Mouse (Mus musculus): ENCODE measurements around the gene Rora. TPM values are rescaled to one million over a fixed set of nuclear protein-coding genes. Genes with fewer than 3 reads are reported as not detected.

The Rora gene
- polyA plus RNA-seq, 1 experiment from 2014 or later = 7.6 TPM

DNA sequence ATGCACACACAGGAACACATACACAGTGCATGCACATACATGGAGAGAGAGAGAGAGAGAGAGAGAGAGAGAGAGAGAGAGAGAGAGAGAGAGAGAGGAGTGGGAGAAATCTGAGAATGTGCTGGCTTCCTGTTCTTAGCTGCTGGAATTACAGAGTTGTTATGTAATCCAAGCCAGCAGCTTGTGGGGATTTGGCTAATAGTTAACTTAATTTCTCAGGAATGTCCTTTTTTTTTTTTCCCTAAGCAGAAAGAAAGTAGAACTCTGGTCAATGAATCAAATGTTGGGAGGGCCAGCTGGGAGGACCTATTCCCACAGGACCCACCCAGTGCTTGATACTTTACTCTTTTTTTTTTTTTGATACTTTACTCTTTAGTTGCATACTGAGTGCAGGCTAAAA is 527.8 kb downstream of the Rora start:
- Histone ChIP-seq H3K4me3 (replicated peaks) (no peak overlapping the region), H3K4me2 (no peak overlapping the region), H3K4me1 (no peaks in the 10 kb centered on the region; the same call in 1 of the 2 replicates), H3K9me3 (no peaks in the 10 kb centered on the region), H3K9ac (no peak overlapping the region), H3K27ac (no peak overlapping the region), H3K36me3 (no peaks in the 10 kb centered on the region), H3K27me3 (replicated peaks) (no peaks in the 10 kb centered on the region)
- peak; percentile 31; the same call in 1 of the 2 replicates for ATAC-seq (ENCODE audit: insufficient read depth, low FRiP score, low read depth)

GRCm38 (mm10) chr9:69183888-69184287 is 530.3 kb downstream of the Rora start:
- Histone ChIP-seq H3K36me3 (no peaks in the 10 kb centered on the region), H3K27ac (no peak overlapping the region), H3K9ac (no peak overlapping the region), H3K9me3 (no peaks in the 10 kb centered on the region), H3K4me3 (replicated peaks) (no peak overlapping the region), H3K27me3 (replicated peaks) (no peaks in the 10 kb centered on the region), H3K4me2 (no peak overlapping the region), H3K4me1 (no peaks in the 10 kb centered on the region; the same call in 1 of the 2 replicates)
- WGBS = 81% methylated on average over 4 of the region's 4 CpGs
- ATAC-seq (ENCODE audit: insufficient read depth, low FRiP score, low read depth) = no peak

- Histone ChIP-seq H3K36me3 (no peaks in the 10 kb centered on the region), H3K4me1 (no peaks in the 10 kb centered on the region), H3K27ac (no peak overlapping the region), H3K27me3 (replicated peaks) (no peaks in the 10 kb centered on the region), H3K9me3 (no peaks in the 10 kb centered on the region), H3K4me2 (no peak overlapping the region), H3K4me3 (replicated peaks) (no peak overlapping the region), H3K9ac (no peak overlapping the region)
- 14% methylated on average over 1 of the region's 1 CpGs for WGBS
- ATAC-seq (ENCODE audit: insufficient read depth, low FRiP score, low read depth) = no peak
Measured at GRCm38 (mm10) chr9:69190726-69191125, 537.1 kb downstream of the Rora start.

GRCm38 (mm10) chr9:69192446-69192845 is 538.9 kb downstream of the Rora start:
- H3K4me1 ChIP-seq = no peaks in the 10 kb centered on the region
- H3K36me3 ChIP-seq = no peaks in the 10 kb centered on the region
- no peak for ATAC-seq (ENCODE audit: insufficient read depth, low FRiP score, low read depth)
- H3K27me3 ChIP-seq (replicated peaks) = no peaks in the 10 kb centered on the region
- H3K4me2 ChIP-seq = no peak overlapping the region
- H3K9me3 ChIP-seq = no peaks in the 10 kb centered on the region
- 83% methylated on average over 8 of the region's 8 CpGs for WGBS
- no peak overlapping the region for H3K4me3 ChIP-seq (replicated peaks)
- no peak overlapping the region for H3K9ac ChIP-seq
- no peak overlapping the region for H3K27ac ChIP-seq

GRCm38 (mm10) chr9:69194638-69195605 is 541.3 kb downstream of the Rora start:
- no peak overlapping the region for H3K4me2 ChIP-seq
- H3K27ac ChIP-seq = no peak overlapping the region
- H3K9ac ChIP-seq = no peak overlapping the region
- H3K4me3 ChIP-seq (replicated peaks) = no peak overlapping the region
- no peaks in the 10 kb centered on the region for H3K4me1 ChIP-seq
- 75% methylated on average over 13 of the region's 13 CpGs for WGBS
- ATAC-seq (ENCODE audit: insufficient read depth, low FRiP score, low read depth) = no peak
- no peaks in the 10 kb centered on the region for H3K27me3 ChIP-seq (replicated peaks)
- no peaks in the 10 kb centered on the region for H3K9me3 ChIP-seq
- H3K36me3 ChIP-seq = no peaks in the 10 kb centered on the region

DNA sequence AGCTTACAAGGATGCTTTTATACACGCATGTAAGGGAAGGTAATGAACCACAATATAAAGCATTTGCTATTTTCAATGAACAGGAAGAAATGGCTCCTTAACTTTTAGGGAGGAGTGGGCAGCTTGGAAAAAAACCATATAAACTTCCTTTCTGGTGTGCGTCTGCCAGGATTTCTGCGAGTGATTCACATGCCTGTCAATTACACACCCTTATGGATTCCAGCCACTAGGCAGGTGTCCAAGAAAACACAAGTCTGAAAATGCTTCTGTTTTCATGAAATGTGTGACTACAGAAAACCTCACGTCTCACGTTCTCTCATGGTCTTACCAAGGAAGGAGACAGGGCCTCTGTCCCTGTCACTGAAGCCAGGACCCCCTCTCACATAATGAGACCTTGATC is 560.2 kb downstream of the Rora start:
- Histone ChIP-seq H3K27me3 (replicated peaks) (no peaks in the 10 kb centered on the region), H3K9me3 (no peaks in the 10 kb centered on the region), H3K4me1 (no peaks in the 10 kb centered on the region), H3K4me3 (replicated peaks) (no peak overlapping the region), H3K9ac (no peak overlapping the region), H3K36me3 (no peaks in the 10 kb centered on the region), H3K4me2 (no peak overlapping the region), H3K27ac (no peak overlapping the region)
- 51% methylated on average over 5 of the region's 5 CpGs for whole genome bisulfite sequencing
- ATAC-seq (ENCODE audit: insufficient read depth, low FRiP score, low read depth) = no peak

DNA sequence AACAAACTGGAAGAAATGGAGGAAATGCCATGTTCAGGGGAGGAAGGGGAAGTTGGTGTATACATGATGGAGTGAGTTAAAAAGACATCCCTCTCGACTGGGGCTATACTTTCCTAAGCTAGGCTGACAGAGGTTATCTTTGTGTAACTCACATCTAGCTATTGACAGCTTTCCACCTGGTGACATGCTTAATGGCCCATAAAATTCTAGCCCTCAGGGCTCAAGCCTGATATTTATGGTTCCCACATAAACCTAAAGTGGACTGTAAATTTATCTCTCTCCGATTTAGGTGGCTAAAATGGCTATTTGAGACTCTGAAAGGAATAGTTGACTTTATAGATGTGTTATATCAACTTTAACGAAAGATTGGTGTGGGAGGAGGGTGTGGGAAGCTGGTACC is 571.3 kb downstream of the Rora start:
- WGBS = 43% methylated on average over 3 of the region's 3 CpGs

DNA sequence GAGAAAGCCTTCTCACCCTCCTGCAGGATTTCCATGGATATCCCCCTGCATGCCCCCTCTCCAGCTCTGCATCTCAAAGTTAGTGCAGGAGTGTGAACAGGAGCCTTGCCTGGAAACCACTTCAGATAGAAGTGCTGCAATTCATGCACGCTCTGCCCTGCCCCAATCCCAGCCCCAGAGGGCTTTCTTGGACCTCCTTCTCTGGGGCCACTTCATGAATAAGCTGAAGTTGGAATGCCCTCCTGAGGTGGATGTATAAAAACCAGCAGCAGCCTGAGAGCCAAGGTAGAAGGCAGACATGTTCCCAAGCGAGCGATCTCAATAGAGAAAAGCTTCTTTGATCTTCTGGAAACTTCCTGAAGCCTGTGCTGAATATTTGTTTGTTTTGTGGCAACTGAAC is 572.8 kb downstream of the Rora start:
- ATAC-seq (ENCODE audit: insufficient read depth, low FRiP score, low read depth) = no peak
- no peaks in the 10 kb centered on the region for H3K27me3 ChIP-seq (replicated peaks)
- no peak overlapping the region for H3K4me3 ChIP-seq (replicated peaks)
- H3K36me3 ChIP-seq = no peaks in the 10 kb centered on the region
- H3K9ac ChIP-seq = no peak overlapping the region
- no peaks in the 10 kb centered on the region for H3K9me3 ChIP-seq
- WGBS = 57% methylated on average over 3 of the region's 3 CpGs
- no peak overlapping the region for H3K4me2 ChIP-seq
- H3K4me1 ChIP-seq = no peaks in the 10 kb centered on the region
- H3K27ac ChIP-seq = no peak overlapping the region

More for the DNA sequence above, 571.3 kb downstream of the Rora start:
- Histone ChIP-seq H3K4me2 (no peak overlapping the region), H3K27me3 (replicated peaks) (no peaks in the 10 kb centered on the region), H3K4me1 (no peaks in the 10 kb centered on the region), H3K9me3 (no peaks in the 10 kb centered on the region), H3K27ac (no peak overlapping the region), H3K9ac (no peak overlapping the region), H3K36me3 (no peaks in the 10 kb centered on the region), H3K4me3 (replicated peaks) (no peak overlapping the region)
- ATAC-seq (ENCODE audit: insufficient read depth, low FRiP score, low read depth) = no peak

- no peak for ATAC-seq (ENCODE audit: insufficient read depth, low FRiP score, low read depth)
- Histone ChIP-seq H3K4me3 (replicated peaks) (no peak overlapping the region), H3K36me3 (no peaks in the 10 kb centered on the region), H3K4me2 (no peak overlapping the region), H3K27ac (no peak overlapping the region), H3K9me3 (no peaks in the 10 kb centered on the region), H3K27me3 (replicated peaks) (no peaks in the 10 kb centered on the region), H3K9ac (no peak overlapping the region), H3K4me1 (no peaks in the 10 kb centered on the region)
- 77% methylated on average over 6 of the region's 6 CpGs for WGBS
Measured at GRCm38 (mm10) chr9:69227806-69228205, 574.2 kb downstream of the Rora start.

GRCm38 (mm10) chr9:69229935-69230334 is 576.3 kb downstream of the Rora start:
- no peak for ATAC-seq (ENCODE audit: insufficient read depth, low FRiP score, low read depth)
- WGBS = 82% methylated on average over 7 of the region's 7 CpGs

GRCm38 (mm10) chr9:69234526-69234925 is 580.9 kb downstream of the Rora start:
- 46% methylated on average over 7 of the region's 7 CpGs for WGBS
- Histone ChIP-seq H3K36me3 (no peaks in the 10 kb centered on the region), H3K4me3 (replicated peaks) (no peak overlapping the region), H3K9me3 (no peaks in the 10 kb centered on the region), H3K27ac (no peak overlapping the region), H3K27me3 (replicated peaks) (no peaks in the 10 kb centered on the region), H3K4me2 (no peak overlapping the region), H3K9ac (no peak overlapping the region), H3K4me1 (no peaks in the 10 kb centered on the region)
- no peak for ATAC-seq (ENCODE audit: insufficient read depth, low FRiP score, low read depth)

More at GRCm38 (mm10) chr9:69229935-69230334, 576.3 kb downstream of the Rora start:
- H3K4me2 ChIP-seq = no peak overlapping the region
- H3K36me3 ChIP-seq = no peaks in the 10 kb centered on the region
- H3K9ac ChIP-seq = no peak overlapping the region
- no peaks in the 10 kb centered on the region for H3K4me1 ChIP-seq
- no peaks in the 10 kb centered on the region for H3K9me3 ChIP-seq
- H3K27ac ChIP-seq = no peak overlapping the region
- H3K4me3 ChIP-seq (replicated peaks) = no peak overlapping the region
- no peaks in the 10 kb centered on the region for H3K27me3 ChIP-seq (replicated peaks)

GRCm38 (mm10) chr9:69237316-69237715 is 583.7 kb downstream of the Rora start:
- H3K4me2 ChIP-seq = no peak overlapping the region
- ATAC-seq (ENCODE audit: insufficient read depth, low FRiP score, low read depth) = no peak
- no peak overlapping the region for H3K4me3 ChIP-seq (replicated peaks)
- WGBS = 57% methylated on average over 10 of the region's 10 CpGs
- no peaks in the 10 kb centered on the region for H3K4me1 ChIP-seq
- H3K9me3 ChIP-seq = no peaks in the 10 kb centered on the region
- no peaks in the 10 kb centered on the region for H3K36me3 ChIP-seq
- no peaks in the 10 kb centered on the region for H3K27me3 ChIP-seq (replicated peaks)
- no peak overlapping the region for H3K9ac ChIP-seq
- no peak overlapping the region for H3K27ac ChIP-seq
